ENCODE assay signal across 12 mouse cellular contexts in the genomic region with DNA sequence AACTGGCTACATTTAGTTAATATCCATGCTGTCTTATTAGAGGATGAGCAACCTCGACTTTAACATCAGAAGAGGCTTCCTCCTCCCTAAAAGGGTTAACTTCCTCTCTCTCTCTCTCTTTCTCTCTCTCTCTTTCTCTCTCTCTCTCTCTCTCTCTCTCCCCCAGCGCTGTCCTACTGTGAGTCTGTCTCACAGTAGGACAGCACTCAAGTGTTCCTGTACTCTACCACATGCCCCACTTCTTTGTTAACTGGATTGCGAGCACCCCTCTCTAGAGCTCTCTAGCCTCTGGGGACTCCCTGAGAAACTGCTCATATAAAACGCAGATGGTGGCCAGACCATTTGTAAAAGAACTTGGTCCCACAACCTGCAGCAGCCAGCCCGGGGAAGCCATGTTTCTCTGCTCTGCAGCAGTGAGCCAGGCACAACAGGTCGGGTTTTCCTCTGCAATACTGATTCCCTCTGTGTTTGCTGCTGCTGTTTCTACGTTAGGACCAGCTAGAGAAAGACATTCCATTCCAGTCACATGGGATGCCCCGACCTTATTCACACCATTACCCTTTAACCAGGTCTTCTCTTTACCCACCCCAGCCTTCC. TPM values are rescaled to one million over a fixed set of nuclear protein-coding genes. Genes with fewer than 3 reads are reported as not detected.
A peak's percentile ranks its signal among the peaks of the same experiment; 100 is the strongest.
DNase-seq lines count a peak whose midpoint lies in the region; ATAC-seq and TF ChIP-seq lines count a peak whose summit lies in the region.
"Had no signal": no experiment of that assay in that cellular context is flagged by ENCODE, and none has a peak within 500 bp of the region (broad histone marks: within the 10 kb centered on the region; RNA-seq: fewer than 3 reads in every experiment).

No protein-coding gene starts in this region.

- 0 out of 2 replicates have a peak, but pooled peaks cover 4% of the 10 kb centered on the region for H3K9me3 ChIP-seq in megakaryocyte, embryonic 14.5 days
- H3K9me3 ChIP-seq in hindbrain, embryonic 11.5 days (ENCODE audit: control insufficient read depth, low read length), result no peaks in the 10 kb centered on the region
- no peaks in the 10 kb centered on the region for H3K9me3 ChIP-seq in midbrain, embryonic 11.5 days (ENCODE audit: control insufficient read depth, low read length)
- H3K9me3 ChIP-seq: heart, embryonic 12.5 days had no signal

- peaks cover 89% of the 10 kb centered on the region for H3K4me1 ChIP-seq in megakaryocyte, embryonic 14.5 days
- 0 out of 2 replicates have a peak, but pooled peaks cover 5% of the 10 kb centered on the region for H3K4me1 ChIP-seq in hindbrain, embryonic 11.5 days (replicated peaks; ENCODE audit: control insufficient read depth, insufficient read depth, low read length)
- peaks cover 13% of the 10 kb centered on the region for H3K4me1 ChIP-seq in midbrain, embryonic 11.5 days (ENCODE audit: control insufficient read depth, insufficient read depth, low read length)
- H3K4me1 ChIP-seq in thymus, adult 2 months (replicated peaks; ENCODE audit: control insufficient read depth, insufficient read depth, low read length), result peaks cover 5% of the 10 kb centered on the region; the same call in 1 of the 2 replicates

- peaks cover 4% of the 10 kb centered on the region for H3K36me3 ChIP-seq in megakaryocyte, embryonic 14.5 days (replicated peaks; ENCODE audit: low read length)
- no peaks in the 10 kb centered on the region for H3K36me3 ChIP-seq in hindbrain, embryonic 11.5 days (ENCODE audit: control insufficient read depth, insufficient read depth, low read length)
- H3K36me3 ChIP-seq in midbrain, embryonic 11.5 days (ENCODE audit: control insufficient read depth, insufficient read depth, low read length), result no peaks in the 10 kb centered on the region
- H3K36me3 ChIP-seq in thymus, adult 2 months (ENCODE audit: control insufficient read depth, insufficient read depth, low read length), result no peaks in the 10 kb centered on the region
- H3K36me3 ChIP-seq: heart, embryonic 12.5 days had no signal

- peak overlapping the region; percentile 45 for H3K27ac ChIP-seq in hindbrain, embryonic 11.5 days (ENCODE audit: low read depth, low read length)
- H3K27ac ChIP-seq in midbrain, embryonic 11.5 days (ENCODE audit: low read depth, low read length), result peak overlapping the region; percentile 2; the same call in 1 of the 2 replicates
- no peak overlapping the region for H3K27ac ChIP-seq in thymus, adult 2 months (ENCODE audit: control insufficient read depth, insufficient read depth, low read length)

- no peak for TF ChIP-seq POLR2A in thymus, adult 2 months (IDR thresholded peaks at IDR 0.05; ENCODE audit: control insufficient read depth, extremely low read depth, insufficient read depth, low read length, poor library complexity)

- 25% methylated on average over 8 of the region's 8 CpGs for WGBS in hindbrain, embryonic 11.5 days
- 29% methylated on average over 8 of the region's 8 CpGs for WGBS in midbrain, embryonic 11.5 days
- 56% methylated on average over 8 of the region's 8 CpGs for WGBS in thymus, adult 2 months

- no peak overlapping the region; the same call in 1 of the 2 replicates for H3K4me2 ChIP-seq in hindbrain, embryonic 11.5 days (replicated peaks; ENCODE audit: low read depth, low read length)
- H3K4me2 ChIP-seq in midbrain, embryonic 11.5 days, result no peak overlapping the region
- H3K4me2 ChIP-seq: heart, embryonic 12.5 days had no signal

- 0 out of 2 replicates have a peak overlapping the region, but pooled peaks have one; percentile 15 for H3K9ac ChIP-seq in hindbrain, embryonic 11.5 days (ENCODE audit: low read depth, low read length)
- H3K9ac ChIP-seq in midbrain, embryonic 11.5 days (ENCODE audit: low read length), result no peak overlapping the region; the same call in 1 of the 2 replicates
- H3K9ac ChIP-seq: heart, embryonic 12.5 days had no signal

- H3K27me3 ChIP-seq in megakaryocyte, embryonic 14.5 days (replicated peaks), result no peaks in the 10 kb centered on the region
- H3K27me3 ChIP-seq in hindbrain, embryonic 11.5 days (ENCODE audit: control insufficient read depth, insufficient read depth, low read length), result no peaks in the 10 kb centered on the region
- no peaks in the 10 kb centered on the region for H3K27me3 ChIP-seq in midbrain, embryonic 11.5 days (ENCODE audit: control insufficient read depth, insufficient read depth, low read length)
- no peaks in the 10 kb centered on the region for H3K27me3 ChIP-seq in thymus, adult 2 months (ENCODE audit: control insufficient read depth, insufficient read depth, low read length)
- H3K27me3 ChIP-seq: heart, embryonic 12.5 days had no signal

- TF ChIP-seq CTCF in thymus, adult 2 months (IDR thresholded peaks at IDR 0.05; ENCODE audit: borderline replicate concordance, control insufficient read depth, extremely low read depth, insufficient read depth, low read length, poor library complexity), result no peak

- DNase-seq in hindbrain, embryonic 11.5 days (ENCODE audit: low spot score), result no peak
- DNase-seq in midbrain, embryonic 11.5 days (ENCODE audit: low spot score, missing footprints), result peak; percentile 89
- peak; percentile 43 for DNase-seq in retina, postnatal 1 day
- no peak for DNase-seq in cerebellum, adult 9-10 months
- no peak for DNase-seq in spleen, postnatal 4 days (ENCODE audit: low spot score in 2 of 2)
- DNase-seq in thymus, adult 2 months, result no peak

- no peak for ATAC-seq in megakaryocyte, adult 5-6 weeks (ENCODE audit: poor library complexity, severe bottlenecking)
- ATAC-seq in hindbrain, embryonic 11.5 days (ENCODE audit: low FRiP score), result no peak
- no peak for ATAC-seq in midbrain, embryonic 11.5 days (ENCODE audit: low FRiP score)
- ATAC-seq: activated CD4-positive, CD25-positive, alpha-beta regulatory T cell, adult 4 months; intestine, postnatal 0 days had no signal

- peak overlapping the region; percentile 76 for H3K4me3 ChIP-seq in megakaryocyte, embryonic 14.5 days (replicated peaks)
- H3K4me3 ChIP-seq in hindbrain, embryonic 11.5 days (ENCODE audit: low read depth, low read length), result no peak overlapping the region
- H3K4me3 ChIP-seq in midbrain, embryonic 11.5 days (ENCODE audit: low read depth, low read length), result no peak overlapping the region
- H3K4me3 ChIP-seq in thymus, adult 2 months (ENCODE audit: control insufficient read depth, insufficient read depth, low read length), result no peak overlapping the region
- H3K4me3 ChIP-seq: heart, embryonic 12.5 days had no signal

RNA-seq across cellular contexts. Expression of a gene that starts 4.5 kb away (rescaled TPM):
- 18.8 and 34.5 TPM in 2 replicates for polyA plus RNA-seq in megakaryocyte, embryonic 14.5 days (2012; ENCODE audit: insufficient read depth, low replicate concordance)
- total RNA-seq in megakaryocyte, adult 5-6 weeks (2015), result 35.7 and 38.4 TPM in 2 replicates
- total RNA-seq in megakaryocyte, adult 5-6 weeks (2017), result 31.1 and 34.2 TPM in 2 replicates
- 46.3 and 49.2 TPM in 2 replicates for polyA plus RNA-seq in hindbrain, embryonic 11.5 days (2014; fragmentation: Nextera tagmentation; extraction: Ambion mirVana)
- 53.9 and 55.9 TPM in 2 replicates for polyA plus RNA-seq in midbrain, embryonic 11.5 days (2014; fragmentation: Nextera tagmentation; extraction: Ambion mirVana)
- 24.0 and 27.3 TPM in 2 replicates for polyA plus RNA-seq in thymus, adult 2 months (2012; rRNA removed)

RNA-seq across cellular contexts. Expression of a gene that starts 29.8 kb away (rescaled TPM):
- not detected in 2 replicates for polyA plus RNA-seq in megakaryocyte, embryonic 14.5 days (2012; ENCODE audit: insufficient read depth, low replicate concordance)
- total RNA-seq in megakaryocyte, adult 5-6 weeks (2015), result 0.46 TPM in 1 of 2 replicates, not detected in the other
- total RNA-seq in megakaryocyte, adult 5-6 weeks (2017), result 0.48 TPM in 1 of 2 replicates, not detected in the other
- 0.64 and 1.3 TPM in 2 replicates for polyA plus RNA-seq in hindbrain, embryonic 11.5 days (2014; fragmentation: Nextera tagmentation; extraction: Ambion mirVana)
- 1.5 and 1.6 TPM in 2 replicates for polyA plus RNA-seq in midbrain, embryonic 11.5 days (2014; fragmentation: Nextera tagmentation; extraction: Ambion mirVana)
- 7.9 and 9.2 TPM in 2 replicates for polyA plus RNA-seq in thymus, adult 2 months (2012; rRNA removed)
- total RNA-seq: megakaryocyte-erythroid progenitor cell, adult 5-6 weeks had no signal

Comparison
In these comparisons a context has a peak if more than half of its experiments do, and no peak if none do; other contexts are left out.
1. DNase-seq: peak in midbrain, embryonic 11.5 days (single experiment) and retina, postnatal 1 day (single experiment); none in hindbrain, embryonic 11.5 days (single experiment), cerebellum, adult 9-10 months (single experiment), spleen, postnatal 4 days (0 of 2) and thymus, adult 2 months (single experiment).